Mouse (Mus musculus): ENCODE measurements around the gene Pdgfra.

- TF ChIP-seq CTCF (IDR thresholded peaks at IDR 0.05; ENCODE audit: low read depth, low read length) (no peak), POLR2A (IDR thresholded peaks at IDR 0.05; ENCODE audit: borderline replicate concordance, low read depth, low read length) (no peak)
Observed at GRCm38 (mm10) chr5:75185584-75185983, 33.5 kb downstream of the Pdgfra start.

Data from bone marrow macrophage, adult 2 months (primary cell).